Comparison of ENCODE assay signal across 16 mouse cellular contexts in genomic region chr2:30904231-30904630, GRCm38 (mm10).
"Had no signal": no experiment of that assay in that cellular context is flagged by ENCODE, and none has a peak within 500 bp of the region (broad histone marks: within the 10 kb centered on the region; RNA-seq: fewer than 3 reads in every experiment).

No protein-coding gene starts in this region.

- DNase-seq: retina, postnatal 1 day; right cerebral cortex, adult 18-20 months; right cerebral cortex, postnatal 14 days; right cerebral cortex, postnatal 25 days; right cerebral cortex, postnatal 4 days; spleen, adult 18-20 months; thymus, adult 18-20 months; thymus, adult 2 months; thymus, postnatal 14 days; thymus, postnatal 25 days; thymus, postnatal 36 days; thymus, postnatal 4 days had no signal

- H3K9me3 ChIP-seq: neural tube, embryonic 13.5 days; neural tube, embryonic 15.5 days; stomach, embryonic 15.5 days had no signal

- H3K36me3 ChIP-seq: neural tube, embryonic 13.5 days; neural tube, embryonic 15.5 days; stomach, embryonic 15.5 days had no signal

- H3K9ac ChIP-seq: neural tube, embryonic 13.5 days; neural tube, embryonic 15.5 days; stomach, embryonic 15.5 days had no signal

- H3K27ac ChIP-seq: neural tube, embryonic 13.5 days; neural tube, embryonic 15.5 days; stomach, embryonic 15.5 days; stomach, postnatal 0 days had no signal

- H3K4me2 ChIP-seq: neural tube, embryonic 13.5 days had no signal

- H3K4me3 ChIP-seq: neural tube, embryonic 13.5 days; neural tube, embryonic 15.5 days; stomach, embryonic 15.5 days had no signal
